Mouse (Mus musculus): Measurements from ENCODE around the gene Cpped1. TPM values are rescaled to one million over a fixed set of nuclear protein-coding genes. Genes with fewer than 3 reads are reported as not detected.

The Cpped1 gene
- polyA plus RNA-seq, 1 experiment from 2014 or later, result 21.2 TPM

DNA sequence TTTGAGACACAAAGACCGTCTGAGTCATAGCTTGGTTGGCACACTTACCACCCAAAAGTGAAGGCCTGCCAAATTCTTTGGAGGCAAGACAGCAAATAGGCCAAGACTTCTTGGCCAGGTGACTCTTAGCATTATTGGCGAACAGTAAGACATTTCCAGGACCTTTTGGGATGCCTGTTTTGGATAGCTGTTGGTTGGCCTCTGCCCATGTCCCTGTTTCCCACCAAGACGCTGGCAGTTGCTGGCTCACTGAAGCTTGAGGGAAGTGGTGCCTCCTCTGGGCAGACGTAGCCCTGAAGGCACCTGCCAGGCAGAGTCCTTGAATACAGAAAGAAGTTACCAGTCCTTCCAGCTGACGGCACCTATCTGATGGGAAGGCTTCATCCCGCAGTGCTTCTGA, 8.9 kb downstream of the Cpped1 start:
- Histone ChIP-seq H3K4me3 (replicated peaks; ENCODE audit: low read depth, low read length) (no peak overlapping the region), H3K4me1 (ENCODE audit: control insufficient read depth, insufficient read depth, low read length) (no peaks in the 10 kb centered on the region), H3K27me3 (ENCODE audit: control insufficient read depth, insufficient read depth, low read length) (no peaks in the 10 kb centered on the region), H3K4me2 (ENCODE audit: low read length) (no peak overlapping the region), H3K36me3 (ENCODE audit: control insufficient read depth, insufficient read depth, low read length) (no peaks in the 10 kb centered on the region), H3K9me3 (ENCODE audit: control insufficient read depth, low read length) (no peaks in the 10 kb centered on the region), H3K9ac (replicated peaks; ENCODE audit: low read length) (no peak overlapping the region), H3K27ac (replicated peaks; ENCODE audit: low read depth, low read length) (no peak overlapping the region)
- ATAC-seq (ENCODE audit: low FRiP score, low TSS enrichment), result no peak
- 92% methylated on average over 6 of the region's 6 CpGs for WGBS
- no peak for DNase-seq

DNA sequence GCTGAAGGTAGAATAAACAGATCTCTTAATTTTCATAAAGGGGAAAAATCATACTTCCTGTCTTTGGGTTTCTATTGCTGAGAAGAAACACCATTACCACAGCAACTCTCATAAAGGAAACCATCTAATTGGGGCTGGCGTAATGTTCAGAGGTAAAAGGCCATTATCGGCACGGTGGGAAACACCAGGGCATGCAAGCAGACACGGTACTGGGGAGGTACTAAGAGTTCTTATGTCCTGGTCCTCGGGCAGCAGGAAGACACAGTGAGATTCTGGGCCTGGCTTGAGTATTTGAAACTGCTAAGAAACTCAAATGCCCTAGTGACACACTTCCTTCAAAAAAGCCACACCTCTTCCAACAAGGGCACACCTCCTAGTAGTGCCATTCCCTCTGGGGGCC, 12.8 kb downstream of the Cpped1 start:
- 91% methylated on average over 5 of the region's 5 CpGs for WGBS
- DNase-seq (no peak), ATAC-seq (ENCODE audit: low FRiP score, low TSS enrichment) (no peak)
- Histone ChIP-seq H3K9ac (replicated peaks; ENCODE audit: low read length) (no peak overlapping the region), H3K9me3 (ENCODE audit: control insufficient read depth, low read length) (no peaks in the 10 kb centered on the region), H3K4me2 (ENCODE audit: low read length) (no peak overlapping the region), H3K27me3 (ENCODE audit: control insufficient read depth, insufficient read depth, low read length) (no peaks in the 10 kb centered on the region), H3K36me3 (ENCODE audit: control insufficient read depth, insufficient read depth, low read length) (no peaks in the 10 kb centered on the region), H3K27ac (replicated peaks; ENCODE audit: low read depth, low read length) (no peak overlapping the region), H3K4me3 (replicated peaks; ENCODE audit: low read depth, low read length) (no peak overlapping the region), H3K4me1 (ENCODE audit: control insufficient read depth, insufficient read depth, low read length) (no peaks in the 10 kb centered on the region)

DNA sequence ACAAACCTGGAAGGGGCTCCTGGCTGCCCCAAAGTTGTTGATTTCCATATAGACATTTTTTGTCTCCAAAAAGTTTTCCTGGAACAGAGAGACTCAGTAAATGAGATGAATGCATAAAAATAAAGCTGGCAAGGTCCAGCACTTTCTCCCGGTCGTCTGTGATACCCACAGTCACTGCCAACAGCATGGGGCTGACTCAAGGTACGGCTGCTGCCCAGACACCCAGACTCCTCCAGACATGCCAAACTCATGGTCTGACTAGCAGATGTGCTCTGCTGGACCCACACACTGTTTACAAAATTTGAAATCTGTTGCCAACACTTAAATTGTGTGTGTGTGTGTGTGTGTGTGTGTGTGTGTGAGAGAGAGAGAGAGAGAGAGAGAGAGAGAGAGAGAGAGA, 14.4 kb downstream of the Cpped1 start:
- Histone ChIP-seq H3K4me2 (ENCODE audit: low read length) (no peak overlapping the region), H3K9ac (replicated peaks; ENCODE audit: low read length) (no peak overlapping the region), H3K27ac (replicated peaks; ENCODE audit: low read depth, low read length) (no peak overlapping the region), H3K9me3 (ENCODE audit: control insufficient read depth, low read length) (no peaks in the 10 kb centered on the region), H3K27me3 (ENCODE audit: control insufficient read depth, insufficient read depth, low read length) (no peaks in the 10 kb centered on the region), H3K36me3 (ENCODE audit: control insufficient read depth, insufficient read depth, low read length) (no peaks in the 10 kb centered on the region), H3K4me3 (replicated peaks; ENCODE audit: low read depth, low read length) (no peak overlapping the region), H3K4me1 (ENCODE audit: control insufficient read depth, insufficient read depth, low read length) (no peaks in the 10 kb centered on the region)
- DNase-seq, result no peak
- 88% methylated on average over 3 of the region's 3 CpGs for WGBS
- ATAC-seq (ENCODE audit: low FRiP score, low TSS enrichment), result no peak

DNA sequence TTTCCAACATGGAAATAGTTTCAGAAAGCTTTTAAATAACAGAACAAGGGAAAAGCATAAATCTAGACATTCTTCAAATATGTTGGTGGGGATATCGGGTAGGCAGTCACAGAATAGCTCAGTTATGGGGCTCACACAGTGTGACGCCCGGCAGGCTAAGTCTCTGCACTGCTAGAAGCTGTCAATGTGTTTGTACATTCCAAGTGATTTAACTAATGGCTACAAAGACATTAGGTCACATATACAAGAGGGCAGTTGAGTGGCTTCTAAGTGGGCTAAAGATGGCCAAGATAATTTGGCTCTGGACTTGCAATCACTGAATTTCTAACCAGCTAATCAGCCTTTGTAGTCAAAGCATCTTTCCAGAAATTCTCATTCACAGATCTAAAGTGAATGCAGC, 19.1 kb downstream of the Cpped1 start:
- H3K27me3 ChIP-seq (ENCODE audit: control insufficient read depth, insufficient read depth, low read length), result no peaks in the 10 kb centered on the region
- no peak overlapping the region for H3K4me3 ChIP-seq (replicated peaks; ENCODE audit: low read depth, low read length)
- no peaks in the 10 kb centered on the region for H3K9me3 ChIP-seq (ENCODE audit: control insufficient read depth, low read length)
- no peak overlapping the region for H3K9ac ChIP-seq (replicated peaks; ENCODE audit: low read length)
- no peak overlapping the region for H3K27ac ChIP-seq (replicated peaks; ENCODE audit: low read depth, low read length)
- H3K4me2 ChIP-seq (ENCODE audit: low read length), result no peak overlapping the region
- ATAC-seq (ENCODE audit: low FRiP score, low TSS enrichment) (no peak), DNase-seq (no peak)
- peaks cover 8% of the 10 kb centered on the region; the same call in 1 of the 2 replicates for H3K36me3 ChIP-seq (ENCODE audit: control insufficient read depth, insufficient read depth, low read length)
- no peaks in the 10 kb centered on the region for H3K4me1 ChIP-seq (ENCODE audit: control insufficient read depth, insufficient read depth, low read length)
- 88% methylated on average over 3 of the region's 3 CpGs for WGBS

DNA sequence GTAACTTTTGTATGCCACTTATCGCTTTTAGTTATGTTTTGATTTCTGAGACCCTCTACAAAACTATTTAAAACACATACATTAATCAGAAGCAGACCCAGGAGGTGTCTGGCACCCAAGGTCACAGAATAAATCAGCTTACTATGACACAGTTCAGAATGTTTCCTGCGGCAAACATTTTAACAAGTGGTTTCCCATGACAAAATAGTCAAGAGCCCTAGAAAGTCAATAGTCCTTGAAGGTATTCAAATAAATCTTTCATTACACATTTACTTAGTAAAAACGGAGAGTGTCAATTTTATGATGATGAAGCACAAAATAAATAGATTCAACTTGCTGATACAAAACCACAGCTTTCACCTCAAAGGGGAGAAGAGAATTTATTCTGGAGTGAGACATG, 19.5 kb downstream of the Cpped1 start:
- no peak for ATAC-seq (ENCODE audit: low FRiP score, low TSS enrichment)
- no peak overlapping the region for H3K4me3 ChIP-seq (replicated peaks; ENCODE audit: low read depth, low read length)
- no peaks in the 10 kb centered on the region for H3K9me3 ChIP-seq (ENCODE audit: control insufficient read depth, low read length)
- H3K4me1 ChIP-seq (ENCODE audit: control insufficient read depth, insufficient read depth, low read length), result no peaks in the 10 kb centered on the region
- H3K27me3 ChIP-seq (ENCODE audit: control insufficient read depth, insufficient read depth, low read length), result no peaks in the 10 kb centered on the region
- H3K4me2 ChIP-seq (ENCODE audit: low read length), result no peak overlapping the region
- no peak overlapping the region for H3K9ac ChIP-seq (replicated peaks; ENCODE audit: low read length)
- peaks cover 13% of the 10 kb centered on the region; the same call in 1 of the 2 replicates for H3K36me3 ChIP-seq (ENCODE audit: control insufficient read depth, insufficient read depth, low read length)
- 90% methylated on average over 3 of the region's 3 CpGs for WGBS
- H3K27ac ChIP-seq (replicated peaks; ENCODE audit: low read depth, low read length), result no peak overlapping the region
- no peak for DNase-seq

DNA sequence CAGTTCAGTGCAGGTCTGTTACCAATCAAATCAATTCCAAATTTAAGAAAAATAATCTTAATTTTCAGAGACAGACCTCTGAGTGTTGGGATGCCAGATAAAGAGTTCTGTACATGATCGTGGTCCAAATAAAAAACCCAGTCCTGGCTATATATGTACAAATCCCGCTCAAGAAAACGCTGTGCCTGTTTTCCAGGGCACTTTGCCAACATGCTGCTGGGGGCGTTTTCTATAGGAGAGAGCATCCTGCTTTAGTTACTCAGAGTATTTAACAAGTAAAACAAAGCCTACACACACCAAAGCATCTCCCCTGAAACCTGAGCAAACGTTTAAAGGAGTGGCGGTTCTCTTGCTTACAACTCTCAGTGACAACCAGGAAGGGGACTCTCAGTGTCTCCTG, 27.4 kb downstream of the Cpped1 start:
- 73% methylated on average over 6 of the region's 6 CpGs for WGBS
- no peak overlapping the region for H3K4me2 ChIP-seq (ENCODE audit: low read length)
- H3K9me3 ChIP-seq (ENCODE audit: control insufficient read depth, low read length), result no peaks in the 10 kb centered on the region
- H3K27ac ChIP-seq (replicated peaks; ENCODE audit: low read depth, low read length), result no peak overlapping the region
- peaks cover 10% of the 10 kb centered on the region; the same call in 1 of the 2 replicates for H3K36me3 ChIP-seq (ENCODE audit: control insufficient read depth, insufficient read depth, low read length)
- H3K27me3 ChIP-seq (ENCODE audit: control insufficient read depth, insufficient read depth, low read length), result no peaks in the 10 kb centered on the region
- no peaks in the 10 kb centered on the region for H3K4me1 ChIP-seq (ENCODE audit: control insufficient read depth, insufficient read depth, low read length)
- H3K9ac ChIP-seq (replicated peaks; ENCODE audit: low read length), result no peak overlapping the region
- no peak overlapping the region for H3K4me3 ChIP-seq (replicated peaks; ENCODE audit: low read depth, low read length)
- DNase-seq, result peak; percentile 26
- ATAC-seq (ENCODE audit: low FRiP score, low TSS enrichment), result no peak

DNA sequence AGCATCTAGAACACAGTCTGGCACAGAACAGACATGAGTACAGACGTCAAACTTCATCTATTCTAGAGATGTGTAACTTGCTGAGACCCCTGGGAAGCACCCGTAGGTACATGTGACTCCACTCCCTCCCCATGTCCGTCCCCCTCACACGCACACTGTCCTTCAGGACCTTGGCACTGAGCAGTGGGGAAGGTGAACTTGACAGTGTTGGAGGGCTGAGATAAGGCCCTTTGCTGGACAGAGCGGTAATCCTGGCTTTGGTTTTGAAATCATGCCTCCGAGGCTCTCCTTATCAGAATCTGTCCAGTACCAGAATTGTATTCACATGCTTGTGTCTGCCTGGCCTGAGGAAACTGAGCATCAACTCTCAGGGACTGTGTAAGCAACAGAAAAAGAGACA, 28.8 kb downstream of the Cpped1 start:
- H3K9me3 ChIP-seq (ENCODE audit: control insufficient read depth, low read length), result no peaks in the 10 kb centered on the region
- no peaks in the 10 kb centered on the region for H3K27me3 ChIP-seq (ENCODE audit: control insufficient read depth, insufficient read depth, low read length)
- H3K4me2 ChIP-seq (ENCODE audit: low read length), result no peak overlapping the region
- H3K9ac ChIP-seq (replicated peaks; ENCODE audit: low read length), result no peak overlapping the region
- H3K27ac ChIP-seq (replicated peaks; ENCODE audit: low read depth, low read length), result no peak overlapping the region
- no peak for ATAC-seq (ENCODE audit: low FRiP score, low TSS enrichment)
- DNase-seq, result no peak
- WGBS, result 81% methylated on average over 6 of the region's 6 CpGs
- peaks cover 7% of the 10 kb centered on the region; the same call in 1 of the 2 replicates for H3K36me3 ChIP-seq (ENCODE audit: control insufficient read depth, insufficient read depth, low read length)
- H3K4me1 ChIP-seq (ENCODE audit: control insufficient read depth, insufficient read depth, low read length), result no peaks in the 10 kb centered on the region
- H3K4me3 ChIP-seq (replicated peaks; ENCODE audit: low read depth, low read length), result no peak overlapping the region

DNA sequence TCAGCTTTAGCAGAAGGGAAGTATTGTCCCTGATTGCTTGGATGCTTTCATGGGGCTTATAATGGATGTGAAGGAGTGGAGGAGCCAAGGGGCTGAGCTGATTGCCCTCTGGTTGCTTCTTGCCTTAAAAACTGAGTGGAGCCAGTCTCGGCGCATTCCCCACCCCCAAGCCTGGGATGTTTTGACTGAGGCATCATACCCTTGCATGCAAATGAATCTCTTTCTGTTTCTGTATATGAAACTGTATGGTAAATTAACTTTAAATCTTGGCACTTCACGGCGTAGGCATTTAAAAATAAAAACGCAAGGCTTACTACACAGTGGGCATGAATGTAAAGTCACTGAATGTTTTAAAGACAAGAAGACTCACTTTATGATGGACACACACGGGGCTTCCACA, 30.0 kb downstream of the Cpped1 start:
- H3K4me2 ChIP-seq (ENCODE audit: low read length), result no peak overlapping the region
- H3K9me3 ChIP-seq (ENCODE audit: control insufficient read depth, low read length), result no peaks in the 10 kb centered on the region
- H3K9ac ChIP-seq (replicated peaks; ENCODE audit: low read length), result no peak overlapping the region
- no peaks in the 10 kb centered on the region for H3K36me3 ChIP-seq (ENCODE audit: control insufficient read depth, insufficient read depth, low read length)
- 87% methylated on average over 6 of the region's 6 CpGs for WGBS
- no peaks in the 10 kb centered on the region for H3K27me3 ChIP-seq (ENCODE audit: control insufficient read depth, insufficient read depth, low read length)
- H3K4me3 ChIP-seq (replicated peaks; ENCODE audit: low read depth, low read length), result no peak overlapping the region
- no peaks in the 10 kb centered on the region for H3K4me1 ChIP-seq (ENCODE audit: control insufficient read depth, insufficient read depth, low read length)
- DNase-seq (no peak), ATAC-seq (ENCODE audit: low FRiP score, low TSS enrichment) (no peak)
- no peak overlapping the region for H3K27ac ChIP-seq (replicated peaks; ENCODE audit: low read depth, low read length)

DNA sequence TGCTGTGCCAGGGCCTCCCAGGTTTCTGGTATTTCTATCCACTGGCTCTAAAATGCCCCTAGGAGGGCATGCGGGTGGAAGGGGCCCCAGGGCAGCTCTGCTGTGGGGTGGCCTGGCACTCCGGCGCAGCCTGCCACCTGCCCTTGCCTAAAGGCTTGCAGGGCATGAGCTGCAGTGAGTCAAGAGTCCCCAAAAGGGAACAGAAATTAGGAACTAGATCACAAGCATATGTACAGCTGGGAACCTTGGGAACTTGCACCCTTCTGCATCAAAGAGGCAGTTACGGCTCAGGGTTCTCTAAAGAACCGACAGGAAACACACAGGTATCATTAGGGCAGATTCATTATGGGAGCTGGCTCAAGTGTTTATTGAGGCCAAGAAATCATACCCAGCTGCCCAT, 34.0 kb downstream of the Cpped1 start:
- Histone ChIP-seq H3K27ac (replicated peaks; ENCODE audit: low read depth, low read length) (no peak overlapping the region), H3K36me3 (ENCODE audit: control insufficient read depth, insufficient read depth, low read length) (no peaks in the 10 kb centered on the region), H3K27me3 (ENCODE audit: control insufficient read depth, insufficient read depth, low read length) (no peaks in the 10 kb centered on the region), H3K9me3 (ENCODE audit: control insufficient read depth, low read length) (no peaks in the 10 kb centered on the region), H3K4me2 (ENCODE audit: low read length) (no peak overlapping the region), H3K4me1 (ENCODE audit: control insufficient read depth, insufficient read depth, low read length) (no peaks in the 10 kb centered on the region), H3K4me3 (replicated peaks; ENCODE audit: low read depth, low read length) (no peak overlapping the region), H3K9ac (replicated peaks; ENCODE audit: low read length) (no peak overlapping the region)
- DNase-seq, result no peak
- 82% methylated on average over 5 of the region's 5 CpGs for WGBS
- ATAC-seq (ENCODE audit: low FRiP score, low TSS enrichment), result no peak
